Mouse (Mus musculus) erythroblast, embryonic 14.5 days (primary cell): ENCODE measurements around the gene Map3k12. TPM values are rescaled to one million over a fixed set of nuclear protein-coding genes. Genes with fewer than 3 reads are reported as not detected.

Experiments
- H3K27me3 ChIP-seq: 2 replicates; pipeline ENCODE4 v1.6.1; 2012; ENCODE audit warnings: inconsistent platforms; ENCODE audit not compliant: control insufficient read depth
- H3K36me3 ChIP-seq: 2 replicates; pipeline ENCODE4 v1.6.1; 2012; ENCODE audit warnings: mild to moderate bottlenecking, inconsistent platforms; ENCODE audit not compliant: control insufficient read depth
- H3K4me1 ChIP-seq: 2 replicates; pipeline ENCODE4 v1.6.1; 2012; ENCODE audit warnings: inconsistent platforms; ENCODE audit not compliant: control insufficient read depth
- H3K4me3 ChIP-seq: replicated peaks from 2 replicates; pipeline ENCODE3; 2012; ENCODE audit warnings: moderate library complexity, mild to moderate bottlenecking, inconsistent platforms
- H3K9me3 ChIP-seq: 2 replicates; pipeline ENCODE4 v1.6.1; 2012; ENCODE audit warnings: low read length, inconsistent platforms, mixed read lengths; ENCODE audit not compliant: control insufficient read depth
- GATA1 ChIP-seq: IDR thresholded peaks from 2 replicates; pipeline ENCODE4 v1.6.1; 2012; ENCODE audit warnings: low read length, inconsistent platforms, mixed read lengths
- TAL1 ChIP-seq: IDR thresholded peaks from 3 replicates; pipeline ENCODE4 v1.6.1; 2012; ENCODE audit warnings: low read length, inconsistent platforms, mixed read lengths
- polyA plus RNA-seq: library from polyadenylated mRNA; stranded (reverse); fragments of >175 nt; gene quantifications from 2 replicates; pipeline ENCODE4 v1.2.3, GENCODE M21; 2012

Map3k12 gene
- polyA plus RNA-seq, 1 experiment: 0.01 TPM

DNA sequence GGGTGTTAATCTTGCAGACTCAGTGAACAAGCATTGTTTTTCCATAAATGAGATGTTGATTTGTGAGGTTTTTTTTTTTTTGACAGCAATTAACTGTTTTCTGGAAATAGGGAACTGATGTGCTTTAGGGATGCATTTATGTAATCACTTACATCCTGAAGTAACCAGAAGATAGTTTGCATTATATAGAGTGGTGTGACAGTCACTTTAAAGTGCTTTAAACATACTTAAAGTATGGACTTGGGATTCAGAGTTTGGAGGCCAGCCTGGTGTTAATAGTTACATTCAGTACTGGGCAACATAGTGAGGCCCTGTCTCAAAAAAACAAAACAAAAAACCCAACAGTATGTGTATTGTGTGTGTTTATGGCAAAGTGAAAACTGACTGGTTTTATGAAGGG is 45.1 kb downstream of the Map3k12 start:
- Histone ChIP-seq H3K36me3 (peaks cover 62% of the 10 kb centered on the region), H3K27me3 (no peaks in the 10 kb centered on the region), H3K9me3 (peaks cover 5% of the 10 kb centered on the region), H3K4me3 (peak overlapping the region; percentile 93), H3K4me1 (peaks cover 18% of the 10 kb centered on the region)
- TF ChIP-seq GATA1: no peak
- no peak for TF ChIP-seq TAL1

DNA sequence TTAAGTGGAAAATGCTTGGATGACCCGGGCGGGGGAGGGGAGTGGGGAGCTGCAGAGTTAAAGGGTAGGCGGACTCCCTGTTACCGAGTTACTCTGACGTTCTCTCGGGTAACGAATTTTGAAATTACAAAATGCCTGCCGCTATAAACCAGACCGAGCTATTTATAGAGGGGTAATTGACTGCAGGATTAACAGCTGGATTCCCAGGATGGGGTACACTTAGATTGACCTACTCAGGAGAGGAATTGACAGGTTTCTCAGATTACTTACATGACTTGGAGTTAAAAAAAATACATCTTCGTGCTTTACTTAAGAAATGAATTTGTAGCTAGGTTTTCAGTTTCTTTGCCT is 45.6 kb downstream of the Map3k12 start:
- TF ChIP-seq GATA1: no peak
- TF ChIP-seq TAL1: no peak
- Histone ChIP-seq H3K4me3 (peak overlapping the region; percentile 93), H3K36me3 (peaks cover 62% of the 10 kb centered on the region), H3K4me1 (peaks cover 18% of the 10 kb centered on the region), H3K27me3 (no peaks in the 10 kb centered on the region), H3K9me3 (peaks cover 5% of the 10 kb centered on the region)

DNA sequence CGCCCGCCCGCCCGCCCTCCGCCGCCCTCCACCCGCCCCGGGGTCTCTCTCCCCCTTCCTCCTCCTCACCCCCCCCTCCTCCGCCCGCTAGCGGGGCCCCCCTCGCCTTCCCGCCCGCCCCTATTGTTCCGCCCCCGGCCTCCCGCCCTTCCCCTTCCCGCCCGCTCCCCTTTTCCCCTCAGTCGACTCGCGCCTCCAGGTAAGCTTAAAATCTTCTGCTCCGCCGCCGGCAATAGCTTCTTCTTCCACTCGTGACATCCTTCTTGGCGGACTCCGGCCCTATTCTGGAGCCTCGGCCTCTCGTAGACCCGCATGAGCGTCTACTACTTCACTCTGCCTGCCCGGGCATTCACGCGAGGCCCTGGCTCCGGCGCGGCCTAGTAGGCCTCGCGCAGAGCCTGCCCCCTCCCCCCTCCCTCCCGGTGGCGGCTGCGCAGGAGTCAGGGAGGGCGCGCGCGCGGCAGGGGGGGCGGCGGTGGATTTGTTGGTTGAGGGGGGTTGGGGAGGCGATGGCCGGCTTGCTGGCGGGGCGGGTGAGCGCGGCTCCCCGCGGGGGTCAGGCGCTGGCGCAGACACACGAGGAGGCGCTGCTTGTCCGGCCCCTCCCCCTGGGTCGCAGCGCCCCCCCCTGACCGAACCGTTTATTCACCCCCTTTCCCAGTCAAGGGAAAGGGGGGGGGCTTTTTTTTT is 46.1 kb downstream of the Map3k12 start:
- Histone ChIP-seq H3K4me1 (peaks cover 18% of the 10 kb centered on the region), H3K9me3 (peaks cover 5% of the 10 kb centered on the region), H3K4me3 (peak overlapping the region; percentile 93), H3K36me3 (peaks cover 60% of the 10 kb centered on the region), H3K27me3 (no peaks in the 10 kb centered on the region)
- TF ChIP-seq TAL1 (no peak), GATA1 (no peak)

DNA sequence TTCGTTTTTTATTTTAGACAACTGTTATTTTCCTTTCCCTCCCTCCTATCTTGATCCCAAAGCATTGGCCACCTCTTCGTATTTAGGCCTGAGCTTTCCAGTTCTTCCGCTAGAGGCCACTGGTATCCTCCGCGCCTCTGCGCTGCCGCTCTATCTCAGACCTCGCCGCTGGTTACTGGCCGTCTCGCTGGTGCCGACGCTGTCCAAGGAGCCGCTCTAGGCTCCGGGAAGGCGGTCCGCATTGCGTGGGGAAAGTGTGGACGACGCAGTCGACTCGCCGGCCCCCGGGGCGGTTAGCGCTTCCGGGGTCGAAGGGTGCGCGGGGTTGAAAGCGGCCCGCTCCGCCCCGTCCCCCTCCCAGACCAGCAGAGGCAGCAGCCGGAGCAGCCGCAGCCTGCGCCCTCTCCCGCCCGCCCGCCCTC is 46.7 kb downstream of the Map3k12 start, which contains the start of gene Pcbp2:
Gene Pcbp2 (plus strand): TSS at position 357 of the 422 bp plus-strand sequence.
- Histone ChIP-seq H3K4me1 (peaks cover 18% of the 10 kb centered on the region), H3K4me3 (peak within 1 kb of the TSS; percentile 93), H3K27me3 (no peaks in the 10 kb centered on the region), H3K9me3 (peaks cover 5% of the 10 kb centered on the region), H3K36me3 (peaks cover 59% of the 10 kb centered on the region)
- TF ChIP-seq TAL1 (no peak), GATA1 (peak; percentile 70)

DNA sequence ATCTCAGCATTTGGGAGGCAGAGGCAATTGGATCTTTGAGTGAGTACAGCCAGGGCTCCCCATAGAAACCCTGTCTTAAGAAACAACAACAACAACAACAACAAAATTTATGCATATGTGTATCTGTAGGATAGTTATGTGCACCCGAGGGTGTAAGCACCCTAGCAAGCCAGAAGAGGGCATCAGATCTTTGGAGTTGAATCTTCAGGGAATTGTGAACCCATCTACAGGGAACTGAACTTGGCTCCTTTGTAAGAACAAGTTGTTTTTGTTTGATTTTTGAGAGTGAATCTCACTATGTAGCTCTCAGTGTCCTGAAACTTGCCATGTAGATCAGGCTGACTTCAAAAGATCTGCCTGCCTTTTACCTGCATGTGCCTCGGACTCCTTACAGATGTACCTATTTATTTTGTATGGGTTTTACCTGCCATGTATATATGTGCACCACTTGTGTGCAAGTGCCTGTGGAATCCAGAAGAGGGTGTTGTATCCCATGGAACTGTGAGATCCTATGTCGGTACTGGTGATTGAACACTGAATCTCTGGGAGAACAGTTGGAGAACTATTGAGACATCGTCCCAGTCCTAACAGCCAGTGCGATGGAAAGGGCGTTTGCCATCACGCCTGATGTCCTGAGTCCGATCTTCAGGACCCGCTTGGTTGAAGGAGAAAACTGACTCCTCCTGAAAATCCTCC is 48.0 kb downstream of the Map3k12 start:
- H3K9me3 ChIP-seq: peaks cover 5% of the 10 kb centered on the region
- TF ChIP-seq TAL1 (no peak), GATA1 (no peak)
- peaks cover 55% of the 10 kb centered on the region for H3K36me3 ChIP-seq

DNA sequence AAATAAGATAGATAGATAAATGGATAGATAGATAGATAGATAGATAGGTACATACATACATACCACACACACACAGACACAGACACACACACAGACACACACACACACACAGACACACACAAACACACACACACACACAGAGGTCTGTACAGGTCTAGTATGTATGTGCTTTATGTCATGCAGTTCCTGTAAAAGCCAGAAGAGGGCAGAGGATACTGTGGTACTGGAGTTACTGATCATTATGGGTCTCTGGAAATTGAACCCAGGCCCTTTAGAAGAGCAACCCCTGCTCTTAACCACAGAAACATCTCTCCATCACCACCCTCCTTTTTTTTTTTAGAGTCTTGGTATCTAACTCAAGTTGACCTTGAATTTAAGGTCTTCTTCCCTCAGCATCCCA is 53.2 kb downstream of the Map3k12 start:
- Histone ChIP-seq H3K36me3 (peaks cover 67% of the 10 kb centered on the region), H3K4me3 (no peak overlapping the region), H3K4me1 (peaks cover 39% of the 10 kb centered on the region), H3K9me3 (peaks cover 4% of the 10 kb centered on the region), H3K27me3 (no peaks in the 10 kb centered on the region)
- TF ChIP-seq GATA1 (no peak), TAL1 (no peak)

More for the DNA sequence above, 48.0 kb downstream of the Map3k12 start:
- H3K27me3 ChIP-seq: no peaks in the 10 kb centered on the region
- H3K4me1 ChIP-seq: peaks cover 18% of the 10 kb centered on the region
- H3K4me3 ChIP-seq: no peak overlapping the region

DNA sequence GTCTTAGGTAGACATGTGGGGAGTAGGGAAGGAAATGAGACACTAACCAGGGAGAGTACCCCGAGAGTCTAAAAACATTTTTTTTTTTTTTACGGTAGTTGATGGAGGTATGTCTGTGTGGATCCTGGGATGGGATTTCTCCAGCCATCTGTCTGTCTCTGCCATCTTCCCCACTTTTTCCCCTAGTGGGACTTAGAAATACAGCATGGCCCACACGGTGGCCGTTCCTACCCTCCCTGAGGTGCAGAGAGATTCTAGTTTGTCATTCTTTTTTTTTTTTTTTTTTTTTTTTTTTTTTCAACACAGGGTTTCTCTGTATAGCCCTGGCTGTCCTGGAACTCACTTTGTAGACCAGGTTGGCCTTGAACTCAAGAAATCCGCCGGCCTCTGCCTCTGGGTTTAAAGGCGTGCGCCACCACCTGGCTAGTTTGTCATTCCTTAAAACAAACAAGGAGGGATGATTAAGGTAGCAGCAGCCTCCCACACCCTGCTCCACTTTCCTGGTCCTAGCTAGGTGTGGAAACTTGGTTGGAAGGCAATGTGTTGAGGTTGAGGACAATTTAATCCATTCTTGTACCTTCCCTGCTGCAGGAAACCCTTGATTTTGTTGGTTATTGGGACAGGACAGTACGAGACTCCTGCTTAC is 55.3 kb downstream of the Map3k12 start:
- Histone ChIP-seq H3K9me3 (no peaks in the 10 kb centered on the region), H3K27me3 (no peaks in the 10 kb centered on the region), H3K4me1 (peaks cover 56% of the 10 kb centered on the region), H3K36me3 (peaks cover 52% of the 10 kb centered on the region), H3K4me3 (peak overlapping the region; percentile 76)
- TF ChIP-seq TAL1: no peak
- TF ChIP-seq GATA1: no peak

DNA sequence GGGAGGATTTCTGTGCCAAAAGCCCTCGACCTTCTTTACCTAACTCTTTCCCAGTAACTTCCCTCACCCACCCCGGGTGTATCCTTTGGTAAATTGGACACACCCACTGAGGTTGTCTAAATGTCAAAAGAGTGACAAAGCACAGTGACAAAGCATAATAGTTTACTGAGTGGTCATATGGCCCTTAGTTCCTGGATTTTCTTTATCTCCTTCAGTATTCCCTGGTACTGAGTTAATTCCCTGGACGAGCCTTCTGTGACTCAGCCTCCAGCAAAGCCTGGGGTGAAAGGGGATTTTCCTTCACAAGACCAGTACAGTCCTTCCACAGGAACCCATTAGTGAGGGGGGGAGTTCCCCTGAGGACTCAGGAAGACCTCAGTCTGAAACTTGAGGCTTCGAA is 55.9 kb downstream of the Map3k12 start:
- Histone ChIP-seq H3K4me3 (peak overlapping the region; percentile 76), H3K36me3 (peaks cover 47% of the 10 kb centered on the region), H3K27me3 (no peaks in the 10 kb centered on the region), H3K9me3 (no peaks in the 10 kb centered on the region), H3K4me1 (peaks cover 60% of the 10 kb centered on the region)
- no peak for TF ChIP-seq TAL1
- no peak for TF ChIP-seq GATA1

DNA sequence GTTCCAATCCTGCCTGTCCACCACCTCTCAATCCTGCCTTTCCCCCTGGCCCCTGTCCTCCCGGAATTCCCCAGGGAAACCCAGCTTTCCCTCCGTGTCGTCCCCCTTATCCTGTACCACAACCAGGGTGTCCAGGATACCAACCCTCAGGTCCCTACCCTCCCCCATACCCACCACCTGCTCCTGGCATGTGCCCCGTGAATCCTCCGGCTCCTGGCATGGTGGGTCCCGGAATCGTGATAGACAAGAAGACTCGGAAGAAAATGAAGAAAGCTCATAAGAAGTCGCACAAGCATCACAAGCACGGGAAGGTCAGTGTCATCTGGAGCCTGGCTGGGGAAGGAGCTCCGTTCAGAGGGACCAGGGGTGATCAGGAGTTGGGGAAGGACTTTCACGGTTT is 56.5 kb downstream of the Map3k12 start:
- Histone ChIP-seq H3K4me3 (peak overlapping the region; percentile 76), H3K4me1 (peaks cover 62% of the 10 kb centered on the region), H3K9me3 (no peaks in the 10 kb centered on the region), H3K27me3 (no peaks in the 10 kb centered on the region), H3K36me3 (peaks cover 43% of the 10 kb centered on the region)
- TF ChIP-seq TAL1 (no peak), GATA1 (no peak)
